Mouse (Mus musculus) stomach, embryonic 14.5 days (tissue): ENCODE results near the gene Pcsk5. TPM values are rescaled to one million over a fixed set of nuclear protein-coding genes. Genes with fewer than 3 reads are reported as not detected.

Experiments used
- ATAC-seq: fragments of 200-750 bp; cut with Nextera tagmentation; 2 replicates; pipeline ENCODE4 v1.8.0; 2017; ENCODE audit warnings: low read depth, moderate TSS enrichment; ENCODE audit not compliant: insufficient number of reproducible peaks, insufficient read depth, low FRiP score
- H3K27ac ChIP-seq: fragments of 300-500 bp; sonication (generic); 2 replicates; pipeline ENCODE4 v1.5.1; 2014; ENCODE audit warnings: mild to moderate bottlenecking, low read length, moderate library complexity, mixed read lengths
- H3K27me3 ChIP-seq: fragments of 300-500 bp; sonication (generic); 2 replicates; pipeline ENCODE4 v1.6.1; 2014; ENCODE audit warnings: low read length, control low read depth, mixed read lengths; ENCODE audit not compliant: control insufficient read depth, insufficient read depth
- H3K36me3 ChIP-seq: fragments of 300-500 bp; sonication (generic); 2 replicates; pipeline ENCODE4 v1.6.1; 2014; ENCODE audit warnings: mild to moderate bottlenecking, control low read depth, low read length, moderate library complexity, mixed read lengths; ENCODE audit not compliant: control insufficient read depth, insufficient read depth
- H3K4me1 ChIP-seq: fragments of 300-500 bp; sonication (generic); 2 replicates; pipeline ENCODE4 v1.6.1; 2014; ENCODE audit warnings: low read length, control low read depth, mixed read lengths; ENCODE audit not compliant: control insufficient read depth, insufficient read depth
- H3K4me2 ChIP-seq: fragments of 300-500 bp; sonication (generic); replicated peaks from 2 replicates; pipeline ENCODE4 v1.6.1; 2014; ENCODE audit warnings: low read depth, low read length, control low read depth
- H3K4me3 ChIP-seq: fragments of 300-500 bp; sonication (generic); 2 replicates; pipeline ENCODE4 v1.5.1; 2014; ENCODE audit warnings: low read depth, low read length, control low read depth
- H3K9ac ChIP-seq: fragments of 300-500 bp; sonication (generic); replicated peaks from 2 replicates; pipeline ENCODE4 v1.6.1; 2014; ENCODE audit warnings: low read depth, mild to moderate bottlenecking, control low read depth, low read length, moderate library complexity, mixed read lengths
- H3K9me3 ChIP-seq: fragments of 300-500 bp; sonication (generic); 2 replicates; pipeline ENCODE4 v1.6.1; 2016; ENCODE audit warnings: low read depth, low read length, control low read depth; ENCODE audit not compliant: control insufficient read depth
- WGBS: fragments of 180-500 bp; shearing (Covaris S2); extraction: QIAGEN DNeasy Blood & Tissue Kit; methylation state at CpG from one replicate; pipeline ENCODE4 v1.1.7; 2014; 5-methylcytosine and 5-hydroxymethylcytosine counted together
- polyA plus RNA-seq: library from polyadenylated mRNA; unstranded; fragments of >200 nt; fragmentation: Nextera tagmentation; extraction: Ambion mirVana; gene quantifications from 2 replicates; pipeline ENCODE4 v1.2.1, GENCODE M21; 2014

The Pcsk5 gene
- polyA plus RNA-seq, 1 experiment from 2014 or later, result 17.9 TPM

GRCm38 (mm10) chr19:17826694-17827093, 10.7 kb downstream of the Pcsk5 start:
- WGBS, result 67% methylated on average over 3 of the region's 3 CpGs

GRCm38 (mm10) chr19:17820046-17820445, 17.4 kb downstream of the Pcsk5 start:
- Histone ChIP-seq H3K4me2 (no peak overlapping the region), H3K36me3 (no peaks in the 10 kb centered on the region), H3K27ac (no peak overlapping the region), H3K4me3 (no peak overlapping the region), H3K4me1 (0 out of 2 replicates have a peak, but pooled peaks cover 2% of the 10 kb centered on the region), H3K9ac (no peak overlapping the region), H3K27me3 (no peaks in the 10 kb centered on the region), H3K9me3 (no peaks in the 10 kb centered on the region)
- no peak for ATAC-seq
- WGBS, result 96% methylated on average over 2 of the region's 2 CpGs

More at GRCm38 (mm10) chr19:17826694-17827093, 10.7 kb downstream of the Pcsk5 start:
- Histone ChIP-seq H3K9ac (no peak overlapping the region), H3K4me2 (no peak overlapping the region), H3K9me3 (no peaks in the 10 kb centered on the region), H3K27ac (no peak overlapping the region), H3K36me3 (no peaks in the 10 kb centered on the region), H3K4me3 (no peak overlapping the region), H3K27me3 (no peaks in the 10 kb centered on the region), H3K4me1 (no peaks in the 10 kb centered on the region)
- peak; percentile 67; the same call in 1 of the 2 replicates for ATAC-seq

GRCm38 (mm10) chr19:17819081-17819480, 18.4 kb downstream of the Pcsk5 start:
- WGBS, result 56% methylated on average over 5 of the region's 5 CpGs
- no peak overlapping the region for H3K4me2 ChIP-seq
- H3K27me3 ChIP-seq, result no peaks in the 10 kb centered on the region
- H3K9ac ChIP-seq, result no peak overlapping the region
- 0 out of 2 replicates have a peak, but pooled peaks cover 2% of the 10 kb centered on the region for H3K4me1 ChIP-seq
- H3K4me3 ChIP-seq, result no peak overlapping the region
- ATAC-seq, result no peak
- H3K27ac ChIP-seq, result no peak overlapping the region
- no peaks in the 10 kb centered on the region for H3K9me3 ChIP-seq
- no peaks in the 10 kb centered on the region for H3K36me3 ChIP-seq

GRCm38 (mm10) chr19:17815062-17815461, 22.4 kb downstream of the Pcsk5 start:
- H3K4me2 ChIP-seq, result no peak overlapping the region
- H3K36me3 ChIP-seq, result no peaks in the 10 kb centered on the region
- H3K27me3 ChIP-seq, result no peaks in the 10 kb centered on the region
- no peak for ATAC-seq
- H3K27ac ChIP-seq, result no peak overlapping the region
- no peak overlapping the region for H3K4me3 ChIP-seq
- no peak overlapping the region for H3K9ac ChIP-seq
- H3K4me1 ChIP-seq, result 0 out of 2 replicates have a peak, but pooled peaks cover 2% of the 10 kb centered on the region
- WGBS, result 74% methylated on average over 3 of the region's 3 CpGs
- H3K9me3 ChIP-seq, result no peaks in the 10 kb centered on the region

GRCm38 (mm10) chr19:17813449-17813990, 23.9 kb downstream of the Pcsk5 start:
- peak; percentile 10; the same call in 1 of the 2 replicates for ATAC-seq
- Histone ChIP-seq H3K9ac (no peak overlapping the region), H3K9me3 (no peaks in the 10 kb centered on the region), H3K4me2 (no peak overlapping the region), H3K36me3 (no peaks in the 10 kb centered on the region), H3K4me3 (no peak overlapping the region), H3K27ac (no peak overlapping the region), H3K4me1 (no peaks in the 10 kb centered on the region), H3K27me3 (no peaks in the 10 kb centered on the region)
- WGBS, result 40% methylated on average over 5 of the region's 5 CpGs

- Histone ChIP-seq H3K27me3 (no peaks in the 10 kb centered on the region), H3K36me3 (no peaks in the 10 kb centered on the region), H3K4me3 (no peak overlapping the region), H3K4me2 (no peak overlapping the region), H3K27ac (no peak overlapping the region), H3K9me3 (no peaks in the 10 kb centered on the region), H3K4me1 (no peaks in the 10 kb centered on the region), H3K9ac (no peak overlapping the region)
- 56% methylated on average over 7 of the region's 7 CpGs for WGBS
- ATAC-seq, result no peak
These were observed 24.8 kb downstream of the Pcsk5 start for GRCm38 (mm10) chr19:17812661-17813060.

GRCm38 (mm10) chr19:17806626-17807025, 30.8 kb downstream of the Pcsk5 start:
- Histone ChIP-seq H3K4me1 (no peaks in the 10 kb centered on the region), H3K36me3 (no peaks in the 10 kb centered on the region), H3K9me3 (no peaks in the 10 kb centered on the region), H3K4me2 (no peak overlapping the region), H3K4me3 (no peak overlapping the region), H3K27ac (no peak overlapping the region), H3K27me3 (no peaks in the 10 kb centered on the region), H3K9ac (no peak overlapping the region)
- ATAC-seq, result no peak
- 64% methylated on average over 5 of the region's 5 CpGs for WGBS

GRCm38 (mm10) chr19:17800798-17801197, 36.6 kb downstream of the Pcsk5 start:
- Histone ChIP-seq H3K27ac (no peak overlapping the region), H3K9ac (no peak overlapping the region), H3K27me3 (no peaks in the 10 kb centered on the region), H3K9me3 (no peaks in the 10 kb centered on the region), H3K4me1 (0 out of 2 replicates have a peak, but pooled peaks cover 3% of the 10 kb centered on the region), H3K4me3 (no peak overlapping the region), H3K4me2 (no peak overlapping the region), H3K36me3 (no peaks in the 10 kb centered on the region)
- no peak for ATAC-seq
- 70% methylated on average over 1 of the region's 1 CpGs for WGBS
